Mouse (Mus musculus) adrenal gland, postnatal 10 days (tissue): ENCODE measurements around the gene Mtor. TPM values are rescaled to one million over a fixed set of nuclear protein-coding genes. Genes with fewer than 3 reads are reported as not detected.
A peak's percentile ranks its signal among the peaks of the same experiment; 100 is the strongest.

Source experiments
- DNase-seq: peaks from one replicate; pipeline ENCODE4 v3.0.0; 2021; ENCODE audit warnings: mixed read lengths
- total RNA-seq, 2 experiments: library from RNA; stranded (reverse); gene quantifications; 2 replicates each; pipeline ENCODE4 v1.2.3; 2021

Mtor gene
- total RNA-seq, 2 experiments from 2014 or later = 68.4 to 77.9 TPM

- no peak for DNase-seq
Measured at GRCm38 (mm10) chr4:148490502-148490901, 42.1 kb downstream of the Mtor start.

GRCm38 (mm10) chr4:148491448-148491847 lies 43.0 kb downstream of the Mtor start:
- no peak for DNase-seq

GRCm38 (mm10) chr4:148495160-148495559 lies 46.7 kb downstream of the Mtor start:
- no peak for DNase-seq

GRCm38 (mm10) chr4:148495874-148496689 lies 47.7 kb downstream of the Mtor start:
- peak; percentile 15 for DNase-seq

- no peak for DNase-seq
Measured at GRCm38 (mm10) chr4:148500410-148500867, 52.0 kb downstream of the Mtor start, which contains the start of gene Angptl7. Angptl7 (minus strand) TSS chr4:148500460.

GRCm38 (mm10) chr4:148504497-148504959 lies 56.1 kb downstream of the Mtor start:
- DNase-seq = peak; percentile 58

GRCm38 (mm10) chr4:148507585-148507984 lies 59.2 kb downstream of the Mtor start:
- DNase-seq = no peak

- DNase-seq = no peak
Measured at GRCm38 (mm10) chr4:148508084-148508849, 59.9 kb downstream of the Mtor start.

GRCm38 (mm10) chr4:148509450-148510084 lies 61.2 kb downstream of the Mtor start:
- no peak for DNase-seq

GRCm38 (mm10) chr4:148510691-148511090 lies 62.3 kb downstream of the Mtor start:
- DNase-seq = no peak

GRCm38 (mm10) chr4:148511334-148511733 lies 62.9 kb downstream of the Mtor start:
- no peak for DNase-seq

GRCm38 (mm10) chr4:148513021-148513559 lies 64.7 kb downstream of the Mtor start:
- DNase-seq = no peak

- DNase-seq = peak; percentile 17
Measured at GRCm38 (mm10) chr4:148515313-148515712, 66.9 kb downstream of the Mtor start.

- no peak for DNase-seq
Measured at GRCm38 (mm10) chr4:148517809-148518208, 69.4 kb downstream of the Mtor start.

GRCm38 (mm10) chr4:148518235-148518795 lies 69.9 kb downstream of the Mtor start:
- no peak for DNase-seq

GRCm38 (mm10) chr4:148523538-148523937 lies 75.1 kb downstream of the Mtor start:
- DNase-seq = peak; percentile 17

- no peak for DNase-seq
Measured at GRCm38 (mm10) chr4:148527158-148527910, 78.9 kb downstream of the Mtor start.

- peak; percentile 52 for DNase-seq
Measured at GRCm38 (mm10) chr4:148530351-148530750, 81.9 kb downstream of the Mtor start.

- peak; percentile 36 for DNase-seq
Measured at GRCm38 (mm10) chr4:148530778-148531177, 82.4 kb downstream of the Mtor start.

GRCm38 (mm10) chr4:148531341-148531740 lies 82.9 kb downstream of the Mtor start:
- no peak for DNase-seq

GRCm38 (mm10) chr4:148532516-148532915 lies 84.1 kb downstream of the Mtor start:
- DNase-seq = no peak
